Mouse (Mus musculus) intestine, postnatal 0 days (tissue): ENCODE measurements around the gene Nkx1-1. TPM values are rescaled to one million over a fixed set of nuclear protein-coding genes. Genes with fewer than 3 reads are reported as not detected.

Experiments used
- ATAC-seq: fragments of 200-750 bp; cut with Nextera tagmentation; 2 replicates; pipeline ENCODE4 v1.8.0; 2017; ENCODE audit warnings: mild to moderate bottlenecking, moderate TSS enrichment, moderate library complexity
- H3K27ac ChIP-seq: fragments of 300-500 bp; sonication (generic); 2 replicates; pipeline ENCODE4 v1.5.1; 2014; ENCODE audit warnings: mild to moderate bottlenecking, low read depth, low read length, moderate library complexity
- H3K27me3 ChIP-seq: fragments of 300-500 bp; sonication (generic); replicated peaks from 2 replicates; pipeline ENCODE4 v1.6.1; 2014; ENCODE audit warnings: low read length, mixed read lengths; ENCODE audit not compliant: control insufficient read depth, insufficient read depth
- H3K36me3 ChIP-seq: fragments of 300-500 bp; sonication (generic); 2 replicates; pipeline ENCODE4 v1.6.1; 2014; ENCODE audit warnings: mild to moderate bottlenecking, moderate library complexity; ENCODE audit not compliant: control insufficient read depth, insufficient read depth
- H3K4me1 ChIP-seq: fragments of 300-500 bp; sonication (generic); replicated peaks from 2 replicates; pipeline ENCODE4 v1.6.1; 2014; ENCODE audit warnings: antibody characterized with exemption, low read length, mixed read lengths; ENCODE audit not compliant: control insufficient read depth, insufficient read depth
- H3K4me2 ChIP-seq: fragments of 300-500 bp; sonication (generic); replicated peaks from 2 replicates; pipeline ENCODE4 v1.6.1; 2014; ENCODE audit warnings: low read depth, mild to moderate bottlenecking, moderate library complexity
- H3K4me3 ChIP-seq: fragments of 300-500 bp; sonication (generic); 2 replicates; pipeline ENCODE4 v1.5.1; 2014; ENCODE audit warnings: low read depth, low read length
- H3K9ac ChIP-seq: fragments of 300-500 bp; sonication (generic); 2 replicates; pipeline ENCODE4 v1.6.1; 2014; ENCODE audit warnings: mild to moderate bottlenecking, low read depth, low read length
- H3K9me3 ChIP-seq: fragments of 300-500 bp; sonication (generic); 2 replicates; pipeline ENCODE4 v1.6.1; 2016; ENCODE audit warnings: mixed run types; ENCODE audit not compliant: control insufficient read depth
- CTCF ChIP-seq: sonication (generic); IDR thresholded peaks from 2 replicates; pipeline ENCODE4 v1.5.1; 2016; ENCODE audit warnings: low read depth, mild to moderate bottlenecking, control low read depth, antibody characterized with exemption, moderate library complexity
- WGBS: fragments of 180-500 bp; shearing (Covaris S2); extraction: QIAGEN DNeasy Blood & Tissue Kit; methylation state at CpG from one replicate; pipeline ENCODE4 v1.1.7; 2014; 5-methylcytosine and 5-hydroxymethylcytosine counted together
- polyA plus RNA-seq: library from polyadenylated mRNA; unstranded; fragments of >200 nt; fragmentation: Nextera tagmentation; extraction: Ambion mirVana; gene quantifications from 2 replicates; pipeline ENCODE4 v1.2.1, GENCODE M21; 2015

The Nkx1-1 gene
- polyA plus RNA-seq, 1 experiment from 2014 or later = not detected

GRCm38 (mm10) chr5:33387550-33387949 is 46.2 kb downstream of the Nkx1-1 start:
- Histone ChIP-seq H3K4me1 (no peaks in the 10 kb centered on the region), H3K4me2 (no peak overlapping the region), H3K27me3 (no peaks in the 10 kb centered on the region), H3K9ac (no peak overlapping the region), H3K4me3 (no peak overlapping the region), H3K9me3 (no peaks in the 10 kb centered on the region), H3K27ac (no peak overlapping the region), H3K36me3 (peaks cover 57% of the 10 kb centered on the region)
- TF ChIP-seq CTCF = no peak
- ATAC-seq = no peak
- WGBS = 84% methylated on average over 11 of the region's 11 CpGs

Other genes with a start within 250 kb of the Nkx1-1 start
- 43.0 and 45.4 TPM in 2 replicates for gene Spon2, start 215.5 kb downstream of the Nkx1-1 start, polyA plus RNA-seq
- gene Ctbp1, start 159.0 kb downstream of the Nkx1-1 start, polyA plus RNA-seq = 139 and 141 TPM in 2 replicates
- 79.2 and 81.0 TPM in 2 replicates for gene Maea, start 98.5 kb downstream of the Nkx1-1 start, polyA plus RNA-seq
- 3.4 and 4.8 TPM in 2 replicates for gene Uvssa, start 55.4 kb downstream of the Nkx1-1 start, polyA plus RNA-seq
- 39.4 and 42.1 TPM in 2 replicates for gene Fam53a, start 195.7 kb upstream of the Nkx1-1 start, polyA plus RNA-seq
- gene Gm9903, start 195.9 kb upstream of the Nkx1-1 start, polyA plus RNA-seq = 0.42 and 0.52 TPM in 2 replicates
- 91.4 and 92.9 TPM in 2 replicates for gene Slbp, start 218.6 kb upstream of the Nkx1-1 start, polyA plus RNA-seq
- 37.3 and 39.3 TPM in 2 replicates for gene Tacc3, start 224.2 kb upstream of the Nkx1-1 start, polyA plus RNA-seq
- 18.5 and 18.8 TPM in 2 replicates for gene Tmem129, start 224.4 kb upstream of the Nkx1-1 start, polyA plus RNA-seq